Mouse (Mus musculus): ENCODE results near the gene Phf6. TPM values are rescaled to one million over a fixed set of nuclear protein-coding genes. Genes with fewer than 3 reads are reported as not detected.

Phf6 gene
- polyA plus RNA-seq, 1 experiment = 7.0 TPM

GRCm38 (mm10) chrX:53006062-53006461, 94.0 kb downstream of the Phf6 start:
- 39% methylated on average over 3 of the region's 3 CpGs for WGBS
- no peak overlapping the region for H3K4me3 ChIP-seq (replicated peaks; ENCODE audit: control insufficient read depth, low read depth, low read length)
- H3K4me1 ChIP-seq (ENCODE audit: control insufficient read depth, insufficient read depth, low read length) = no peaks in the 10 kb centered on the region
- no peak overlapping the region for H3K27ac ChIP-seq (ENCODE audit: control insufficient read depth, insufficient read depth, low read depth, low read length, poor library complexity)
- TF ChIP-seq POLR2A (IDR thresholded peaks at IDR 0.05; ENCODE audit: borderline replicate concordance, control insufficient read depth, low read depth, low read length) (no peak), CTCF (IDR thresholded peaks at IDR 0.05; ENCODE audit: control insufficient read depth, insufficient read depth, low read length) (no peak)

Other genes with a start within 250 kb of the Phf6 start
- gene Ccdc160, start 121.1 kb upstream of the Phf6 start, polyA plus RNA-seq (2011; ENCODE audit: insufficient read depth, insufficient read length, low replicate concordance, missing spikeins) = not detected in 2 replicates
- gene Hprt, start 75.9 kb downstream of the Phf6 start, polyA plus RNA-seq (2011; ENCODE audit: insufficient read depth, insufficient read length, low replicate concordance, missing spikeins) = 68.6 and 73.2 TPM in 2 replicates

All from bone marrow, adult 2 months (tissue).